Mouse (Mus musculus) heart, adult 18-20 months (tissue): ENCODE measurements at regions not wholly inside any gene's neighbourhood (a gene's known extent, or its start where the extent isn't known, plus 50 kb on each side); places are given as distances from the start of the nearest gene placed in this dataset.

Experiments
- DNase-seq, 2 experiments: peaks; one replicate each; pipeline ENCODE4 v3.0.0; 2021 to 2022; ENCODE audit warnings: mixed read lengths in 1 of 2

- DNase-seq = no peak
Measured at GRCm38 (mm10) chr2:57909706-57910105, 88.0 kb upstream of the Galnt5 start.

DNA sequence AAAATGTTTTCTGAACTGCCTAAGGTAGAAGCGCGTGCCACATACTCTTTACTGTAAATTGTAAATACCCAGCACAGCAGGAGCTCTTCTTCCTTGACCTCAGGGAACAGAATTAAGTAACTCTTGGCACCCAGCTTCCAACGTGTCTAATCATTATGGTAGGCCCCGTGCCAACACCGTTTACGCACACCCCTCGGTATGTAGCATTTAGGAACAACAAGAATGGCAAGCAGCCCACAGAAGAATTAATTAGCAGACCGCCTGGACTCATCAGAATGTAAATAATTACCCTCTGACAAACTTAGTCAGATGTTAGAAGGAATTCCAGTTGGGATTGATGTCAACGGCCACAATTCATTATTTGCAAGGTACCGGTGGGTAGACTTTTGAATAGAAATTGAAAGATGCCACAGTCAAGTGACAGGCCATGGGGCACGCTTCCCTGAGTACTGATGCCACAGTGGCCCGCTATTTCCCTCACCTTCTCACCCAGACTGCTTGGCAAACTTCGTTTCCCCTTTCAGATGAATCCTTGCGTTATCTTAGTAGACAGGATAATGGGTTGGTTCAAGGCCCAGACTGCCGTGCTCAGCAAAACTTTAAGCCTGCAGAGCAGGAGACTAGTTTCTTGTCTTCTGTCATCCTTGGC, 81.2 kb upstream of the Galnt5 start:
- DNase-seq = no peak

DNA sequence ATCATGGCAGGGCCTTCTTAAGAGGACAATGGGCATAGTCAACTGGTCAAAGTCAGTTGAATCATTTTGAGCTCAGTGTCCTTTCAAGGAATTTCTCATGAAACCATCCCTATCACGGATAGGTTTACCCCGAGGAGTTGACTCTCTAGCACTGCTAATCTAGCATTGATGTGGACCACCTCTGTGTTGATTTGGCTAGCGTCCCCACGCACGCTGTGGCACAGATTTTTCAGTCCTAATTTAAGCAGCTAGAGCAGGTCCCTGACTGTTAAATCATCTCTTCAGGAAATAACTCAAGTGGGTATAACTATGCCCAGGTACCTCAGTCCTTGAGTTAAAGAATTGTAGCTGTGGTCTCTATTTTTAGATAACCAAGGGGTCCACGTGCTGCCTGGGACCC, 80.0 kb upstream of the Galnt5 start:
- no peak for DNase-seq

GRCm38 (mm10) chr2:57919102-57919731, 78.5 kb upstream of the Galnt5 start:
- peak in 1 of 2 experiments; percentile 48 for DNase-seq

- no peak for DNase-seq
Measured at GRCm38 (mm10) chr2:57934062-57934822, 63.4 kb upstream of the Galnt5 start.
